Mouse (Mus musculus): Measurements from ENCODE around the gene Tmem132b.

- no peak for TF ChIP-seq MYOD1 (IDR thresholded peaks at IDR 0.05; ENCODE audit: control insufficient read depth in 1 of 3, insufficient read length in 2 of 3, low read depth in 2 of 3)
- TF ChIP-seq MYOG (IDR thresholded peaks at IDR 0.05; ENCODE audit: control insufficient read depth in 1 of 3, insufficient read depth in 1 of 3, insufficient read length in 2 of 3, low read depth in 2 of 3): no peak
- no peak for TF ChIP-seq CEBPB (IDR thresholded peaks at IDR 0.05; ENCODE audit: insufficient read depth, poor library complexity, severe bottlenecking)
- no peak for TF ChIP-seq USF1 (IDR thresholded peaks at IDR 0.05; ENCODE audit: low read depth)
- TF ChIP-seq POLR2A (IDR thresholded peaks at IDR 0.05; ENCODE audit: insufficient read length, low read depth): no peak
- no peak for TF ChIP-seq E2F4 (IDR thresholded peaks at IDR 0.05; ENCODE audit: insufficient read depth)
- TF ChIP-seq SRF (IDR thresholded peaks at IDR 0.05; ENCODE audit: control insufficient read depth, insufficient read length, low read depth): no peak
- no peak for TF ChIP-seq TCF12 (IDR thresholded peaks at IDR 0.05; ENCODE audit: insufficient read depth, poor library complexity, severe bottlenecking)
- TF ChIP-seq POLR2AphosphoS2 (IDR thresholded peaks at IDR 0.05; ENCODE audit: insufficient read length, low read depth): no peak
- no peak for TF ChIP-seq MAX (IDR thresholded peaks at IDR 0.05; ENCODE audit: low read depth)
- no peak for TF ChIP-seq TCF3 (IDR thresholded peaks at IDR 0.05; ENCODE audit: insufficient read length, low read depth)
- TF ChIP-seq REST (IDR thresholded peaks at IDR 0.05; ENCODE audit: insufficient read depth, insufficient read length): no peak
These were observed 23.6 kb upstream of the Tmem132b start for GRCm38 (mm10) chr5:125508006-125508405.
